Mouse (Mus musculus) lung, postnatal 0 days (tissue): ENCODE measurements around the gene Tmem151a.

Source experiments
- CTCF ChIP-seq: IDR thresholded peaks from 2 replicates; pipeline ENCODE4 v1.5.1; 2016; ENCODE audit warnings: antibody characterized with exemption, mild to moderate bottlenecking
- EP300 ChIP-seq: IDR thresholded peaks from 2 replicates; pipeline ENCODE4 v1.6.1; 2016; ENCODE audit warnings: antibody characterized with exemption, mild to moderate bottlenecking, control low read depth

DNA sequence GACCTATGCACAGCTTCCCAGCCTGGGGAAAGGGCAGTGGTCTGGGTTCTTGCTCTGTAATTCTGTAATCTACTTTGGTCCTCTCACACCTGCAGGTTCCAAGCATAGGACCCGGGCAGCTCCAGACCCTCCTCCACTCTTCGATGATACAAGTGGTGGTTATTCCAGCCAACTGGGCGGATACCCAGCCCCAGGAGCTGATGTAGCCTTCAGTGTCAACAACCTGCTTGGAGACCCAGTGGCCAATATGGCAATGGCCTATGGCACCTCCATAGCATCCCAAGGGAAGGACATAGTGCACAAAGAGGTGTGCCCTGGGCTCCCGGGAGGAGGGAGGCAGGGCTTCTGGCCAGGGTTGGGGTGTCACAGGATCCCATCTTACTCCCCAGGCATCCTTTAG lies 4.0 kb upstream of the Tmem151a start:
- TF ChIP-seq EP300: no peak
- TF ChIP-seq CTCF: no peak
